Mouse (Mus musculus) myocyte (in vitro differentiated cells): ENCODE measurements at regions not wholly inside any gene's neighbourhood (a gene's known extent, or its start where the extent isn't known, plus 50 kb on each side); places are given as distances from the start of the nearest gene placed in this dataset.

Experiments
- H3K27me3 ChIP-seq: one replicate; pipeline ENCODE4 v1.6.1; 2011; ENCODE audit not compliant: control insufficient read depth, insufficient read depth, insufficient read length
- H3K36me3 ChIP-seq: one replicate; pipeline ENCODE4 v1.6.1; 2011; ENCODE audit not compliant: control insufficient read depth, insufficient read depth
- H3K4me2 ChIP-seq: one replicate; pipeline ENCODE4 v1.6.1; 2011; ENCODE audit warnings: low read depth, control low read depth
- H3K4me3 ChIP-seq: one replicate; pipeline ENCODE4 v1.5.1; 2011; ENCODE audit warnings: mild to moderate bottlenecking, control low read depth, moderate library complexity
- H3K79me2 ChIP-seq: one replicate; pipeline ENCODE4 v1.6.1; 2011; ENCODE audit not compliant: control insufficient read depth, insufficient read depth
- H3ac ChIP-seq: one replicate; pipeline ENCODE4 v1.6.1; 2011; ENCODE audit not compliant: control insufficient read depth, insufficient read length
- CEBPB ChIP-seq: IDR thresholded peaks from 2 replicates; pipeline ENCODE4 v1.6.1; 2011; ENCODE audit warnings: mild to moderate bottlenecking, moderate library complexity; ENCODE audit not compliant: poor library complexity, insufficient read depth, severe bottlenecking
- E2F4 ChIP-seq: IDR thresholded peaks from one replicate; pipeline ENCODE4 v1.6.1; 2011; ENCODE audit warnings: mild to moderate bottlenecking, control low read depth, moderate library complexity; ENCODE audit not compliant: insufficient read depth
- MAX ChIP-seq: IDR thresholded peaks from one replicate; pipeline ENCODE4 v1.6.1; 2011; ENCODE audit warnings: low read depth, mild to moderate bottlenecking, control low read depth
- MYOD1 ChIP-seq, 3 experiments: IDR thresholded peaks; one replicate each; pipeline ENCODE4 v1.6.1; 2011; ENCODE audit warnings: control low read depth in 2 of 3, low read depth in 2 of 3, mild to moderate bottlenecking in 2 of 3, moderate library complexity in 1 of 3; ENCODE audit not compliant: insufficient read length in 2 of 3, control insufficient read depth in 1 of 3
- MYOG ChIP-seq, 3 experiments: IDR thresholded peaks; one replicate each; pipeline ENCODE4 v1.6.1; 2011; ENCODE audit warnings: control low read depth in 2 of 3, low read depth in 2 of 3, mild to moderate bottlenecking in 2 of 3; ENCODE audit not compliant: insufficient read length in 2 of 3, control insufficient read depth in 1 of 3, insufficient read depth in 1 of 3
- POLR2A ChIP-seq: IDR thresholded peaks from one replicate; pipeline ENCODE4 v1.6.1; 2011; ENCODE audit warnings: low read depth, mild to moderate bottlenecking, control low read depth, moderate library complexity; ENCODE audit not compliant: insufficient read length
- POLR2AphosphoS2 ChIP-seq: IDR thresholded peaks from one replicate; pipeline ENCODE4 v1.6.1; 2011; ENCODE audit warnings: low read depth, control low read depth; ENCODE audit not compliant: insufficient read length
- REST ChIP-seq: IDR thresholded peaks from one replicate; pipeline ENCODE4 v1.6.1; 2011; ENCODE audit warnings: mild to moderate bottlenecking, control low read depth, moderate library complexity; ENCODE audit not compliant: insufficient read depth, insufficient read length
- SRF ChIP-seq: IDR thresholded peaks from one replicate; pipeline ENCODE4 v1.6.1; 2011; ENCODE audit warnings: low read depth; ENCODE audit not compliant: control insufficient read depth, insufficient read length
- TCF12 ChIP-seq: IDR thresholded peaks from one replicate; pipeline ENCODE4 v1.6.1; 2011; ENCODE audit warnings: mild to moderate bottlenecking, control low read depth; ENCODE audit not compliant: poor library complexity, insufficient read depth, severe bottlenecking
- TCF3 ChIP-seq: IDR thresholded peaks from one replicate; pipeline ENCODE4 v1.6.1; 2011; ENCODE audit warnings: low read depth, control low read depth; ENCODE audit not compliant: insufficient read length
- USF1 ChIP-seq: IDR thresholded peaks from one replicate; pipeline ENCODE4 v1.6.1; 2011; ENCODE audit warnings: low read depth, mild to moderate bottlenecking, control low read depth, moderate library complexity

DNA sequence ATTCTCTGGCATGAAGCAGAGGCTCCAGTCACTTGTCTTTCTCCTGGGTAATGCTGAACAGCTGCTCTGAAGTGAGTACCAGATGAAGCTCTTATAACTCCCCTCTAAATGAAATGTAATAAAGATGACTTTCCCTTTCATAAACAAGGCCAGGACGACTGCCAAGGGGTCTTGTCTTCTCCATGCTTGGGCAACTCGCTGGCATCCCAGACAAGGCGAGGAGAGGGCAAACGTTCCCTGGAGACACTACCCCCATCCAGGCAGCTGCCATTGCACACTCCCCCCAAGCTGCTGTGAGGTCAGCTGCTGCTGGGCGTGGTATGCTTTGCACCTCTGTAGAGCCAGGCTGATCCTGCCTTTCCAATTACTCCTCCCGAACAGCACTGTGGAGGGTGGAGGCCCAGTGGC is 63.1 kb upstream of the Cxcl12 start:
- Histone ChIP-seq H3ac (no peak overlapping the region), H3K4me3 (no peak overlapping the region), H3K27me3 (no peaks in the 10 kb centered on the region), H3K79me2 (no peaks in the 10 kb centered on the region), H3K36me3 (no peaks in the 10 kb centered on the region), H3K4me2 (no peak overlapping the region)
- TF ChIP-seq E2F4: no peak
- peak in 1 of 3 experiments; percentile 41 for TF ChIP-seq MYOD1 (IDR thresholded peaks at IDR 0.05; ENCODE audit: control insufficient read depth in 1 of 3, insufficient read length in 2 of 3, low read depth in 2 of 3)

DNA sequence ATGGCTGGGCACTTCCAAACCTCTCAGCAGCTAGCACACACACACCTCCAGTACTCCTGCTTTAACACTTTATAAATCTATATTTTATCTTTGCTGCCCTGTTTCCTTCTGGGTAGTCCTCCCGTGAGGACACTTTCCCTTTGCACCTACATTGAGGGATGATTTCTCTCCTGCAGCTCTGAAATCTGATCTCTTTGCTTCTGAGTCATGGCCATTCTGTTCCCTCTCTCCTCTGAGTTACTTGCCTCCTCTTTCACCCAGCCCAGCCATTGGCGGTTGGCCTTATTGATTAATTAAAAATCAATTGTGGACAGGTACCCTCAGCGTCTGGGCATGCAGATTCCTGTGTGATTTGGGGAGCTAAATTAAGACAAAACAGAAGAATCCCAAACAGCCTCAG is 58.0 kb upstream of the Cxcl12 start:
- H3K27me3 ChIP-seq: peaks cover 12% of the 10 kb centered on the region
- no peaks in the 10 kb centered on the region for H3K36me3 ChIP-seq
- no peak overlapping the region for H3K4me3 ChIP-seq
- H3K79me2 ChIP-seq: no peaks in the 10 kb centered on the region
- TF ChIP-seq MYOD1 (IDR thresholded peaks at IDR 0.05; ENCODE audit: control insufficient read depth in 1 of 3, insufficient read length in 2 of 3, low read depth in 2 of 3): no peak
- no peak for TF ChIP-seq TCF3
- no peak for TF ChIP-seq MYOG (IDR thresholded peaks at IDR 0.05; ENCODE audit: control insufficient read depth in 1 of 3, insufficient read depth in 1 of 3, insufficient read length in 2 of 3, low read depth in 2 of 3)
- TF ChIP-seq CEBPB: no peak
- no peak for TF ChIP-seq MAX
- no peak for TF ChIP-seq TCF12
- TF ChIP-seq USF1: no peak
- no peak for TF ChIP-seq POLR2AphosphoS2
- TF ChIP-seq REST: no peak
- no peak for TF ChIP-seq E2F4
- no peak for TF ChIP-seq POLR2A
- TF ChIP-seq SRF: no peak
- no peak overlapping the region for H3K4me2 ChIP-seq
- no peak overlapping the region for H3ac ChIP-seq

- H3K27me3 ChIP-seq: peaks cover 18% of the 10 kb centered on the region
- H3K79me2 ChIP-seq: no peaks in the 10 kb centered on the region
- TF ChIP-seq MAX: no peak
- TF ChIP-seq TCF3: no peak
- no peak for TF ChIP-seq SRF
- TF ChIP-seq E2F4: no peak
- TF ChIP-seq MYOD1 (IDR thresholded peaks at IDR 0.05; ENCODE audit: control insufficient read depth in 1 of 3, insufficient read length in 2 of 3, low read depth in 2 of 3): no peak
- no peak for TF ChIP-seq MYOG (IDR thresholded peaks at IDR 0.05; ENCODE audit: control insufficient read depth in 1 of 3, insufficient read depth in 1 of 3, insufficient read length in 2 of 3, low read depth in 2 of 3)
- TF ChIP-seq POLR2A: no peak
- TF ChIP-seq CEBPB: no peak
- TF ChIP-seq USF1: no peak
- no peak overlapping the region for H3ac ChIP-seq
- no peak overlapping the region for H3K4me2 ChIP-seq
- no peaks in the 10 kb centered on the region for H3K36me3 ChIP-seq
- H3K4me3 ChIP-seq: no peak overlapping the region
Measured at GRCm38 (mm10) chr6:117114859-117115258, 53.5 kb upstream of the Cxcl12 start.

GRCm38 (mm10) chr6:117118081-117118480 is 50.3 kb upstream of the Cxcl12 start:
- no peak for TF ChIP-seq POLR2AphosphoS2
- no peak for TF ChIP-seq CEBPB
- no peak for TF ChIP-seq TCF3
- TF ChIP-seq SRF: no peak
- no peak for TF ChIP-seq MYOD1 (IDR thresholded peaks at IDR 0.05; ENCODE audit: control insufficient read depth in 1 of 3, insufficient read length in 2 of 3, low read depth in 2 of 3)
- no peak for TF ChIP-seq REST
- TF ChIP-seq E2F4: no peak
- TF ChIP-seq MYOG (IDR thresholded peaks at IDR 0.05; ENCODE audit: control insufficient read depth in 1 of 3, insufficient read depth in 1 of 3, insufficient read length in 2 of 3, low read depth in 2 of 3): no peak
- no peak for TF ChIP-seq USF1
- TF ChIP-seq TCF12: no peak
- TF ChIP-seq POLR2A: no peak
- no peak for TF ChIP-seq MAX
- Histone ChIP-seq H3K36me3 (no peaks in the 10 kb centered on the region), H3K4me3 (no peak overlapping the region), H3K79me2 (no peaks in the 10 kb centered on the region), H3K4me2 (no peak overlapping the region), H3ac (no peak overlapping the region), H3K27me3 (peaks cover 11% of the 10 kb centered on the region)
